Mouse (Mus musculus): ENCODE data around the gene Tacc2. TPM values are rescaled to one million over a fixed set of nuclear protein-coding genes. Genes with fewer than 3 reads are reported as not detected.

Gene Tacc2
- total RNA-seq, 1 experiment from 2014 or later = 27.4 TPM

DNA sequence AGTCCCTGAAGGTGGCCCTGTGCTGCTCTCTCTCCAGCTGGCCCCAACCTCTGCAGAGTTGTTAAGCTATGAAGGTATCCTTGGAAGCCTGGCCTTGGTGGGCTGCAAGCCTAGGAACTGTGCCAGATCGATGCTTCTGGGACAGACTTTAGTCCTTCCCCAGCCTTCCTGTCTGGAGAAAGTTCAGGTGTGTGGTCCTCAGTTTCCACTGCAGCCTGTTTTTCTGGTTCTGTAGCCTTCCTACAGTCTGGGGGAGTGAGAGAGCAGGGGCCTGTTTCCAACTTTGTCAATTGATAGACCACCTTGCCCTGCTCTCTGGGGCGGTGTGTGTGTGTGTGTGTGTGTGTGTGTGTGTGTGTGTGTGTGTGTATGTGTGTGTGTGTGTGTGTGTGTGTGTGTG is 114.7 kb downstream of the Tacc2 start:
- no peak for DNase-seq

DNA sequence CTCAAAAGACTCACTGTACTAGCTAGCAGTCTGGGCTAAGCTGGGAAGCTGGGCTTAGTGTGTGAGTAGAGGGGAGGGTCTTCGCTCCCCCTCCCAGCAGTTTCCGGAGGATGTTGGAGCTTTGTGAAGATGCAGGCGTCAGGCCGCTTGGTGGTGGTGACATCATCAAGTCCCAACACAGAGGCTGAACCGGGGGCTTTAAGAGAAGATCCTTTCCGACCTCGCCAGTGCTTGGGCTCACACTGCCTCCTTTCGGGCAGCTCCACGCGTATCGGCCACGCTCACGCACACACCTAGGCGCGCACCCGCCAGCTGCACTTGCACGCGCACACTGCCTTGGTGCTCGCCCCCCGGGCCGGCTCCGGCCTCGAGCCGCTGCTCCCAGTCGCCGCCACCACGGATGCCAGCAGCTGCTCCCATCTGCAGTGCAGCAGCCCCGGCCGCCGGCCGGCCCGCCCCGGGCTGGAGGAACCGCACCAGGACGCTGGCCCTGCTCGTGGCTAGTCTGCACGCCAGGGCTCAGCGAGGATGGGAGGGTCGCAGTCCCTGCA is 115.2 kb downstream of the Tacc2 start:
- DNase-seq = peak; percentile 87

- no peak for DNase-seq
Measured at GRCm38 (mm10) chr7:130692943-130693799, 115.9 kb downstream of the Tacc2 start.

DNA sequence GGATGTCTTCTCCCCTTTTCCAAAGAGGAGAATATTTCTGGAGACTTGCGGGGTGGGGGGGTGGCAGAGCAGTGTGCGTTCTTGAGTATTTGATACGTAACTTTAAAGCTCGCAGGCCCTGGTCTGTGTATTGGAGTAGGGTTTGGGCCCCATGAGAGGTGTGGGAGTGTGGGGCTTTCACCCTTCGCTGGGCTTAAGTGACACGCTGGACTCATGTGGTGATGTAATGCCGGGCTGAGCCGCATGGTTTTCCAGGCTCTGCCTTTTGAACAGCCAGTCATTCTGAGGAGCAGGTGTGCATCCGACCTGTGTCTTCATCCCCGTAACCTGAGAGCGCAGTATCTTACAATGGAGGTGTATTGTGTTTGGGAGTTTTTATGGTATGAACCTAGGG is 116.6 kb downstream of the Tacc2 start:
- DNase-seq = no peak

- DNase-seq = no peak
Measured at GRCm38 (mm10) chr7:130695669-130696338, 118.6 kb downstream of the Tacc2 start.

- no peak for DNase-seq
Measured at GRCm38 (mm10) chr7:130696347-130697234, 119.4 kb downstream of the Tacc2 start.

- no peak for DNase-seq
Measured at GRCm38 (mm10) chr7:130698480-130698879, 121.2 kb downstream of the Tacc2 start.

DNA sequence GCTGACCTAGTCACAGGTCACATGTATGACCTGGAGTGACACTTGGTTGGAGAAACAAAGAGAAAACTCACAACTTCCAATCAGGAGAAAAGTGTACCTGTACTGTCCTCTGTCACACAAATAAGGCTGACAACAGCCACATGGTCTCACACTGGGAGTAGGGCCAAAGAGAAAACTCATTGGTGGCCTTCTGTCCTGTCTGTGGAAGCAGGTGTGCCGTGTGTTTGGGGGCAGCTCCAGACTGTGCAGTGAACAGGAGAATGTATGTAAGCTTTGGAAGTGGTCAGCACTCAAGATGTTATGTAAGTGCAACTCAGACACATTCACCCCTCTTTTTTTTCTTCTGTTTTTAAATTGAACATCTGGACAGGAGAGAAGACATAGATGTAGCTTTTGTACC is 124.1 kb downstream of the Tacc2 start:
- DNase-seq = no peak

DNA sequence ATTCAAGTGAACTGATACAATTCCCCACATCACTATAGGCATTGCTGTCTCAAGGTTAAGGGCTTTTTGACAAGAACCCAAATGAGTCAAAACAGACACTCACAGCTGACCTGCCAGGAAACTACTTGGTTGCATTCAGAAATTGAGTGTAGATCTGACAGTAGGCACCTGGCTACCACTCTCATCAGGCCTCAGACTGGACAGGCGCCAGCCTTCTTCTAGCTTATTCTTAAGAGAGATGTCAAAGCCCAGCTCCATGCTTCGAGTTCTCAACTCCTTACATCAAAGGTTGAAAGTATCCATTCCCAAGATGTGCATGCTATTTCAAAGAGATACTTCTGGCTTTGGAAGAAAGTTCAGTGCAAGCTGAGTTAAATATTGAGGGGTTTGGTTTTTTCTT is 128.0 kb downstream of the Tacc2 start:
- DNase-seq = no peak

DNA sequence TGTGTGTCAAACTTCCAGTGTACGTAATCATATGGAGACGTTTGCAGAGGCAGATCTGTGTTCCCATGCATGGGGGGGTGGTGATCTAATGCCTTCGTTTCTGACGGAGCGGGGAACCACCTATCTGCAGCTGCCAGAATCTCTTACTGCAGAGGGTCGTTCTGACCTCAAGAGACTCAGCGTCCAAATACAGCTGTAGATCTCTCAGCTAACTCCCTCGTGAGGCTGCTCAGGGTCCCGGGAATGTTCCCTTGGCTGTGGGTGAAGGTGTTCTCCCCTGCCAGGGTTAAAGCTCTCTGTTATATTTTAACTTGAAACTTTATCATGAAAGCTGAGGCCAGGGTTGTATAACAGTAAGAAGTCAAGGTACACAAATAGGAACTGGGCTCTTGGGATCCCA is 131.7 kb downstream of the Tacc2 start:
- no peak for DNase-seq

- no peak for DNase-seq
Measured at GRCm38 (mm10) chr7:130709372-130710274, 132.4 kb downstream of the Tacc2 start.

- DNase-seq = no peak
Measured at GRCm38 (mm10) chr7:130711851-130712250, 134.6 kb downstream of the Tacc2 start.

- DNase-seq = no peak
Measured at GRCm38 (mm10) chr7:130713319-130713718, 136.1 kb downstream of the Tacc2 start.

- DNase-seq = no peak
Measured at GRCm38 (mm10) chr7:130715467-130715866, 138.2 kb downstream of the Tacc2 start.

DNA sequence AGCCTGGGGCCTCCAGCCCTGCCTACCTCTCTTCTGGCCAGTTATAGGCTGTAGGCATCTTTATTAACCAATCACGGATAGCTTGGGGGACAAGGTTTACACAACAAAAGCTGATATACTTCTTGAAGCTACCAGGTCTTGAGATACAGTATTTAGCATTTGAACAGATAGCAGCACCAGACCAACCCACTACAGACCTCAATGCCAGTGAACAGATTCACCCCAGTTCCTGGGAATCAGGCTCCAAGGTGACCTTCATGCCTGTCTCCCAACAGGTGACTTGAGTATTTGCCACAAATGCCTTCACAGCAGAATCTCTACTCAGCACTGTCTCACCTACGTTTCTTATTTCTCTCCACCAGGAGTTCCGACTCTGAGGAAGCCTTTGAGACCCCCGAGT is 139.1 kb downstream of the Tacc2 start:
- no peak for DNase-seq

DNA sequence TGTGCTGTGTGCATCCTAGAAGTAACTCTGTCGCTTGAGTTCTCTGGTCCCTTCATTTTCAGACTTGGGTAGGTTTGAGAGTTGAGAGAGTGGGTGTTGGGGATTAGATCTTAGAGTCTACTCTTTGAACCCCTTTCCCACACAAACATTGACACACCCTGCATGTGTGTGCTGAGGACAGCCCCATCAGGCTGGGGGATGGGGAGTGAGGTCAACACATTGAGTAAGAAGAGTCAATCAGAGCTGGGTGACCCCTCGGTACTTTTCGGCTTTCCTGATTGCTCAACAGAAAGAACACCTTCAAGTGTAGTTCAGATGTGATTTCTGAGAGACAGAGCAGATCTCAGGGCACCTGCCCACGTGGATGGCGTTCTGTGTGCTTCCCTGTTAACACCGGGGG is 139.8 kb downstream of the Tacc2 start:
- DNase-seq = no peak

DNA sequence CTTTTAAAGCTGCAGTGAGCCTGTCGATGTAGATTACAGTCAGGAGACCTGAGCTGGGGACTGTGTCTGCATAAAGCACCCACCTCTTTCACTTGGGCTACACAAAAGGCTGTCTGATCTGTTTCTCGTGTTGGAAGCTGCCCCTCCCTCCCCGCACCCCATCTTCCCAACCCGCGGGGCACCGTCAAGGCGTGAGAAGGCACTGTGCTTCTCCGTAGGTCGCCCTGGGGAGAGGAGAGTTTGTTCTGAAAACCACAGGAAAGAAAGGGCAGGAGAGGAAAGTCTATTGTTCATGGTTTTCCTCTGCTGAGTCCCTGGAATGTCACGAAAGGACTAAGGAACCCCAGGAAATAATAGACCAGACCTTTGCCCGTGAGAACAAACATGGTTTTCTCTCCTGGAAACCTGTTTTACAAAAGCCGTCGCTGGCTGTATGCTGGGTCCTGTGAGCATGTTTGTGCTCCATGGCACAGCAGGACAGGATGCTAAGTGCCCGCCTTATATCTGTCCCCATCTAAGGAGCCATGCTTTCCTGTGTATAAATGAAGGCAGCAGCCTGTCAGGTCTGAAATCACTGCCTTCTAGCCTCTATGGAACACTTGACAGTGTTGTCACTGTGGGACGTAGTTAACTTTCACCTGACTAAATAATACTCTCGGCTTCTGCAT is 142.8 kb downstream of the Tacc2 start:
- no peak for DNase-seq

- no peak for DNase-seq
Measured at GRCm38 (mm10) chr7:130720646-130721335, 143.6 kb downstream of the Tacc2 start.

GRCm38 (mm10) chr7:130726185-130726584 is 148.9 kb downstream of the Tacc2 start:
- DNase-seq = no peak

All from adrenal gland, postnatal 14 days (tissue).